Mouse (Mus musculus): Measurements from ENCODE around the gene Esp36. TPM values are rescaled to one million over a fixed set of nuclear protein-coding genes. Genes with fewer than 3 reads are reported as not detected.
"Not testable (repeated sequence)": the region's sequence is repeated elsewhere in the genome, so short reads cannot be mapped to it uniquely, and the experiment has no call there.

Esp36 gene
- polyA plus RNA-seq (2012; rRNA removed) = not detected in 2 replicates

DNA sequence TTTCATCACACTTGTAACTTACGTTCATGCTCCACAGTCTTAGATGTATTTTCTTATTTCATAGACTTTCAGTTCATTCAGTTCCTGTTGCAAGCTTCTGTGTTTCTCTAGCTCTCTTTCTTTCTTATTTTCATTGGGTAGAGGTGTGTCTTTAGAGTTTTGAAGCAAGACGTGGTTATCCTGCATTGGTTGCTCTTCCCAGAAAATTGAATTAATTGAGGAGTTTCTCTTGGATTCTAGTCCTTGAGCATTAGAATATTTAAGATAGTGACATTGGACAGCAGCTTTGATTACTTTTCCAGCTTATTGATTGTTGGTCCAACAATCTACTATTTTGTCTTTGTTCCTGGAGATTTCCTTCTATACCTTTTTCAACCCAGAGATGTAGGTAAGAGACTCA lies at the start of gene Esp36:
TSS of gene Esp36 (minus strand) at position 101 of the 400 bp plus-strand sequence.
- DNase-seq (ENCODE audit: low read depth) = no peak

DNA sequence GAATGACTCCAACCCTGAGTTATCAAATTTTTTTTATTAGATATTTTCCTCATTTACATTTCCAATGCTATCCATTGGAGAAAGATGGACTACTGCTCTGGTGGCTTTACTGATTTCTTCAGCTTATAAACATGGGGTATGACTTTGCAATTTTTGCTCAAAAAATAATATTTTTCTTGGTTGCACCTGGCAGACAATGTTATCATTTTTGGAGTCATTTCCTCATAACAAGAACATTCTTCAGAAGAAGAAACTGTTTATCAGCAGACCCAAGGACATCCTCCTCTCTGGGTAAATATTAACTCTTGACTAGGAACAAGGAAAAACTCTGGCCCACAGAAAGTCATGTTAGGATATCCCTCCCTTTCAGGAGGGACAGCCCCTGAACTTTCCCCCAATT lies 36.2 kb upstream of the Esp36 start:
- not testable (repeated sequence) for DNase-seq (ENCODE audit: low read depth)

DNA sequence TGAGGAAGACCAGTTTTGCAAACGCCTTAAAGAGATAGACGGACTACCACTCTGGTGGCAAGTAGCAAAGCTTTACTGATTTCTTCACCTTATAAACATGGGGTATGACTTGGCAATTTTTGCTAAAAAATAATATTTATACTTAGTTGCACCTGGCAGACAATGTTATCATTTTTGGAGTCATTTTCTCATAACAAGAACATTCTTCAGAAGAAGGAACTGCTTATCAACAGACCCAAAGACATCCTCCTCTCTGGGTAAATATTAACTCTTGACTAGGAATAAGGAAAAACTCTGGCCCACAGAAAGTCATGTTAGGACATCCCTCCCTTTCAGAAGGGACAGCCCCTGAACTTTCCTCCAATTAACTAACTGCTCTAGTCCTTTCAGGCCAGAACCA lies 30.7 kb upstream of the Esp36 start:
- no peak for DNase-seq (ENCODE audit: low read depth)

DNA sequence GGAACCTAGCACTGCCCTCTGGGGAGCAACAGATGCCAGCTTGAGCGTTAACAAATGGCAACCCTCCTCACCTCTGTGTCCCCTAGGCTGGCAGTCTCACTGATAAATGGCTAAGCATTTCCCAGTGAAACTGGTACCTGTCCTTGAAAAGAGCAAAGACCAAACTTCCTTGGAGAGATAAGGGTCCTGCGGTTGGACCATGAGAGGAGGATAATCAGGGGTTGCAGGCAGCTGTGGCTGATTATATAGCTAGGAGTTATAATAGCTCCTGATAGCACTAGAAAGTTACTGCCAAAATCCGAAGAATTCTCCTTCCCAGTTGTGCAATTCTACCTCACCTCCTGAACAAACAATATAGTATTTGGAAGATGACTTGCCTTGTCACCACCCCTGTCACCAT lies 13.8 kb downstream of the Esp36 start:
- no peak for DNase-seq (ENCODE audit: low read depth)

DNA sequence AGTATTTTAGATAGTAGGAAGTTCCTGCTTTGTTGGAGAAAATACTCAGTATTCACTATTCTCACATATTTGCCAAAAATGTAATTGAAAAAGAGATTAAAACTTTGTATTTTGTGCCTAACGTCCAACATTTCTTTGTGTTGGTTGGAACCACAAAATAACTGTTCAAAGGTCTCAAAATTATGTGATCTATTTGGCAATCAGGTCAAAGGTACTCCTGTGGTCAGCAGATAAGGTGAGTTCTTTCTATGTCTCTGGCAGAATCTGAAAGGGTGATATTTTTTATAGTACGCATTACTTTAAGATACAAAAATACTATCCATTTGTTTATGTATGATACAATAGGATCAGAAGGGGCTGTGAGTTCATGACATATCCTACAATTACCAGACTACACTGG lies 28.2 kb downstream of the Esp36 start:
- no peak for DNase-seq (ENCODE audit: low read depth)

Other genes starting within 250 kb of the Esp36 start
- gene Olfr134, start 248.8 kb downstream of the Esp36 start, polyA plus RNA-seq (2012; rRNA removed) = not detected in 2 replicates
- not detected in 2 replicates for gene Olfr135, start 215.8 kb downstream of the Esp36 start, polyA plus RNA-seq (2012; rRNA removed)
- not detected in 2 replicates for gene Olfr138, start 159.2 kb downstream of the Esp36 start, polyA plus RNA-seq (2012; rRNA removed)
- gene Olfr137, start 112.6 kb downstream of the Esp36 start, polyA plus RNA-seq (2012; rRNA removed) = not detected in 2 replicates
- gene Olfr136, start 90.4 kb downstream of the Esp36 start, polyA plus RNA-seq (2012; rRNA removed) = not detected in 2 replicates
- not detected in 2 replicates for gene Esp34, start 134.0 kb upstream of the Esp36 start, polyA plus RNA-seq (2012; rRNA removed)
- gene Esp31, start 219.3 kb upstream of the Esp36 start, polyA plus RNA-seq (2012; rRNA removed) = not detected in 2 replicates

All from gonadal fat pad, adult 2 months (tissue).